Mouse (Mus musculus) liver, adult 2 months (tissue): ENCODE measurements around the gene Mob3c. TPM values are rescaled to one million over a fixed set of nuclear protein-coding genes. Genes with fewer than 3 reads are reported as not detected.

ENCODE experiments used
- DNase-seq: peaks from one replicate; pipeline ENCODE4 v3.0.0-alpha.2; 2011; ENCODE audit warnings: low read depth, low spot score; ENCODE audit errors: extremely low read depth
- H3K27ac ChIP-seq: fragments of 200-500 bp; replicated peaks from 2 replicates; pipeline ENCODE4 v1.5.1; 2012; ENCODE audit warnings: low read depth, mild to moderate bottlenecking, control low read depth, inconsistent platforms, low read length; ENCODE audit not compliant: insufficient read depth
- H3K27me3 ChIP-seq: fragments of 200-500 bp; 2 replicates; pipeline ENCODE4 v1.6.1; 2012; ENCODE audit warnings: mild to moderate bottlenecking, moderate library complexity, low read length, inconsistent platforms; ENCODE audit not compliant: control insufficient read depth, insufficient read depth
- H3K36me3 ChIP-seq: fragments of 200-500 bp; 2 replicates; pipeline ENCODE4 v1.6.1; 2012; ENCODE audit warnings: low read length, inconsistent platforms; ENCODE audit not compliant: control insufficient read depth, insufficient read depth
- H3K4me1 ChIP-seq: fragments of 200-500 bp; 2 replicates; pipeline ENCODE4 v1.6.1; 2011; ENCODE audit warnings: low read length; ENCODE audit not compliant: control insufficient read depth, insufficient read depth
- H3K4me3 ChIP-seq: fragments of 200-500 bp; 2 replicates; pipeline ENCODE4 v1.5.1; 2011; ENCODE audit warnings: low read depth, mild to moderate bottlenecking, control low read depth, low read length, moderate library complexity; ENCODE audit not compliant: insufficient read depth
- H3K79me2 ChIP-seq: fragments of 200-500 bp; 2 replicates; pipeline ENCODE4 v1.6.1; 2012; ENCODE audit warnings: inconsistent platforms, mild to moderate bottlenecking, low read length, moderate library complexity; ENCODE audit not compliant: control insufficient read depth, insufficient read depth
- H3K9ac ChIP-seq: fragments of 200-500 bp; 2 replicates; pipeline ENCODE4 v1.6.1; 2012; ENCODE audit warnings: low read depth, mild to moderate bottlenecking, control low read depth, inconsistent platforms, low read length
- CTCF ChIP-seq: fragments of 200-500 bp; IDR thresholded peaks from 2 replicates; pipeline ENCODE4 v1.5.1; 2011; ENCODE audit warnings: low read depth, low read length, control low read depth
- POLR2A ChIP-seq: fragments of 200-500 bp; IDR thresholded peaks from 2 replicates; pipeline ENCODE4 v1.6.1; 2011; ENCODE audit warnings: low read length, control low read depth; ENCODE audit not compliant: insufficient read depth; ENCODE audit errors: extremely low read depth
- WGBS: fragments of 180-500 bp; shearing (Covaris S2); methylation state at CpG from one replicate; pipeline ENCODE4 v1.1.7; 2018; 5-methylcytosine and 5-hydroxymethylcytosine counted together
- polyA plus RNA-seq: library from polyadenylated mRNA; depleted of rRNA; stranded (reverse); fragments of >200 nt; gene quantifications from 2 replicates; pipeline ENCODE4 v1.2.3, GENCODE M21; 2012
- total RNA-seq: library from RNA; depleted of rRNA; stranded (reverse); fragments of >200 nt; gene quantifications from 2 replicates; pipeline ENCODE4 v1.2.3, GENCODE M21; 2014

The Mob3c gene
- total and polyA plus RNA-seq, 2 experiments, result 8.4 to 24.4 TPM

- peaks cover 5% of the 10 kb centered on the region; the same call in 1 of the 2 replicates for H3K79me2 ChIP-seq
- H3K4me3 ChIP-seq, result no peak overlapping the region
- no peak overlapping the region for H3K9ac ChIP-seq
- H3K36me3 ChIP-seq, result peaks cover 19% of the 10 kb centered on the region; the same call in 1 of the 2 replicates
- peaks cover 5% of the 10 kb centered on the region for H3K4me1 ChIP-seq
- H3K27me3 ChIP-seq, result no peaks in the 10 kb centered on the region
- 60% methylated on average over 2 of the region's 2 CpGs for WGBS
- no peak overlapping the region for H3K27ac ChIP-seq
- TF ChIP-seq CTCF (no peak), POLR2A (no peak)
- DNase-seq, result no peak
Measured at GRCm38 (mm10) chr4:115835576-115835975, 7.7 kb downstream of the Mob3c start.

- WGBS, result 66% methylated on average over 4 of the region's 4 CpGs
- TF ChIP-seq CTCF, result no peak
- TF ChIP-seq POLR2A, result no peak
- Histone ChIP-seq H3K27ac (no peak overlapping the region), H3K36me3 (peaks cover 10% of the 10 kb centered on the region; the same call in 1 of the 2 replicates), H3K79me2 (peaks cover 8% of the 10 kb centered on the region; the same call in 1 of the 2 replicates), H3K4me3 (no peak overlapping the region), H3K9ac (no peak overlapping the region), H3K4me1 (peaks cover 5% of the 10 kb centered on the region), H3K27me3 (no peaks in the 10 kb centered on the region)
- no peak for DNase-seq
Measured at GRCm38 (mm10) chr4:115838196-115838595, 10.3 kb downstream of the Mob3c start.

- Histone ChIP-seq H3K4me1 (peaks cover 5% of the 10 kb centered on the region), H3K36me3 (peaks cover 7% of the 10 kb centered on the region; the same call in 1 of the 2 replicates), H3K27me3 (no peaks in the 10 kb centered on the region), H3K27ac (peak within 1 kb of the TSS; percentile 30; the same call in 1 of the 2 replicates), H3K9ac (peak within 1 kb of the TSS; percentile 87), H3K4me3 (peak within 1 kb of the TSS; percentile 93), H3K79me2 (peaks cover 8% of the 10 kb centered on the region; the same call in 1 of the 2 replicates)
- DNase-seq, result peak; percentile 85
- TF ChIP-seq POLR2A, result peak; percentile 31; the same call in 1 of the 2 replicates
- no peak for TF ChIP-seq CTCF
- 1% methylated on average over 51 of the region's 51 CpGs for WGBS
Measured at GRCm38 (mm10) chr4:115838696-115839641, 11.1 kb downstream of the Mob3c start, which contains the start of gene Mknk1. TSS of gene Mknk1 (plus strand) at chr4:115839198.

- Histone ChIP-seq H3K27ac (no peak overlapping the region), H3K4me3 (no peak overlapping the region), H3K36me3 (peaks cover 4% of the 10 kb centered on the region; the same call in 1 of the 2 replicates), H3K27me3 (no peaks in the 10 kb centered on the region), H3K4me1 (peaks cover 5% of the 10 kb centered on the region), H3K79me2 (peaks cover 8% of the 10 kb centered on the region; the same call in 1 of the 2 replicates), H3K9ac (no peak overlapping the region)
- 32% methylated on average over 4 of the region's 4 CpGs for WGBS
- DNase-seq, result peak; percentile 15
- TF ChIP-seq CTCF (no peak), POLR2A (no peak)
Measured at GRCm38 (mm10) chr4:115839956-115840355, 12.1 kb downstream of the Mob3c start.

- Histone ChIP-seq H3K27me3 (no peaks in the 10 kb centered on the region), H3K79me2 (peaks cover 8% of the 10 kb centered on the region; the same call in 1 of the 2 replicates), H3K27ac (no peak overlapping the region), H3K4me1 (peaks cover 5% of the 10 kb centered on the region), H3K36me3 (no peaks in the 10 kb centered on the region), H3K9ac (no peak overlapping the region), H3K4me3 (no peak overlapping the region)
- 82% methylated on average over 4 of the region's 4 CpGs for WGBS
- TF ChIP-seq POLR2A (no peak), CTCF (no peak)
- DNase-seq, result no peak
Measured at GRCm38 (mm10) chr4:115840842-115841241, 12.9 kb downstream of the Mob3c start.

GRCm38 (mm10) chr4:115846656-115847055 lies 18.8 kb downstream of the Mob3c start:
- Histone ChIP-seq H3K79me2 (peaks cover 2% of the 10 kb centered on the region; the same call in 1 of the 2 replicates), H3K9ac (no peak overlapping the region), H3K27me3 (no peaks in the 10 kb centered on the region), H3K27ac (no peak overlapping the region), H3K36me3 (peaks cover 21% of the 10 kb centered on the region), H3K4me1 (peaks cover 7% of the 10 kb centered on the region), H3K4me3 (no peak overlapping the region)
- no peak for DNase-seq
- WGBS, result 70% methylated on average over 2 of the region's 2 CpGs
- TF ChIP-seq POLR2A, result no peak
- TF ChIP-seq CTCF, result no peak
